22 mouse cellular contexts compared by ENCODE assay signal in the genomic region with DNA sequence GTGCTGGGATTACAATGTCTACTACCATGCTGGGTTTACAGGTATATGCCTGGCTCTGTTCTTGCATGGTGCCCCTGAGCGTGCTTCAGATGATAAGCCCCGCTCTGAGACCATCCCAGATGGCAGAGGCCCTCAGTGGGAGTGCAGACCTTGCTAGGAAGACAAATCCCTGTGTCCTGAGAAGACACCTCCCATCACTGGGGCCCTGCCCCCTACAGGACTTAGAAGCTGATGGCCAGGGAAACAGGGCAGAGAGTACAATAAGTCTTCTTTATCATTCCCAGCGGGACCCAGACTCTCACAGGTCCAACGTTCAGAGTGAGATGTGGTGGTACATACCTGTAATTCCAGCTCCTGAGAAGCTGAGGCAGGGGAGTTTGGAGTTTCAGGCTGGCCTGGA. TPM values are rescaled to one million over a fixed set of nuclear protein-coding genes. Genes with fewer than 3 reads are reported as not detected.
DNase-seq lines count a peak whose midpoint lies in the region; ATAC-seq and TF ChIP-seq lines count a peak whose summit lies in the region.
"Had no signal": no experiment of that assay in that cellular context is flagged by ENCODE, and none has a peak within 500 bp of the region (broad histone marks: within the 10 kb centered on the region; RNA-seq: fewer than 3 reads in every experiment).

No protein-coding gene starts in this region.

- peak overlapping the region; percentile 14 for H3K4me3 ChIP-seq in erythroblast, embryonic 14.5 days (replicated peaks)
- H3K4me3 ChIP-seq in midbrain, embryonic 10.5 days = no peak overlapping the region
- no peak overlapping the region for H3K4me3 ChIP-seq in midbrain, embryonic 11.5 days (ENCODE audit: low read depth, low read length)
- no peak overlapping the region for H3K4me3 ChIP-seq in liver, embryonic 13.5 days (replicated peaks)
- no peak overlapping the region for H3K4me3 ChIP-seq in stomach, postnatal 0 days (ENCODE audit: low read depth, low read length)
- H3K4me3 ChIP-seq: limb, embryonic 12.5 days; neural tube, embryonic 15.5 days had no signal

- 59% methylated on average over 4 of the region's 4 CpGs for WGBS in midbrain, embryonic 10.5 days
- WGBS in midbrain, embryonic 11.5 days = 51% methylated on average over 4 of the region's 4 CpGs
- 45% methylated on average over 4 of the region's 4 CpGs for WGBS in liver, embryonic 13.5 days (ENCODE audit: insufficient replicate concordance)
- WGBS in stomach, postnatal 0 days = 49% methylated on average over 4 of the region's 4 CpGs

- H3K9ac ChIP-seq in midbrain, embryonic 11.5 days (ENCODE audit: low read length) = no peak overlapping the region
- H3K9ac ChIP-seq in liver, embryonic 13.5 days = 0 out of 2 replicates have a peak overlapping the region, but pooled peaks have one; percentile 8
- no peak overlapping the region for H3K9ac ChIP-seq in stomach, postnatal 0 days (ENCODE audit: low read length)
- H3K9ac ChIP-seq: limb, embryonic 12.5 days; neural tube, embryonic 15.5 days had no signal

- H3K4me1 ChIP-seq in erythroblast, embryonic 14.5 days (ENCODE audit: control insufficient read depth) = peaks cover 51% of the 10 kb centered on the region
- H3K4me1 ChIP-seq in midbrain, embryonic 10.5 days = peaks cover 17% of the 10 kb centered on the region
- peaks cover 2% of the 10 kb centered on the region; the same call in 1 of the 2 replicates for H3K4me1 ChIP-seq in midbrain, embryonic 11.5 days (ENCODE audit: control insufficient read depth, insufficient read depth, low read length)
- H3K4me1 ChIP-seq in liver, embryonic 13.5 days (replicated peaks) = peaks cover 36% of the 10 kb centered on the region
- H3K4me1 ChIP-seq in stomach, postnatal 0 days (replicated peaks; ENCODE audit: control insufficient read depth, insufficient read depth) = no peaks in the 10 kb centered on the region
- H3K4me1 ChIP-seq: neural tube, embryonic 15.5 days had no signal

- no peaks in the 10 kb centered on the region for H3K27me3 ChIP-seq in erythroblast, embryonic 14.5 days (ENCODE audit: control insufficient read depth)
- no peaks in the 10 kb centered on the region; the same call in 1 of the 2 replicates for H3K27me3 ChIP-seq in midbrain, embryonic 10.5 days (ENCODE audit: low read depth, poor library complexity, severe bottlenecking)
- no peaks in the 10 kb centered on the region for H3K27me3 ChIP-seq in midbrain, embryonic 11.5 days (ENCODE audit: control insufficient read depth, insufficient read depth, low read length)
- H3K27me3 ChIP-seq in liver, embryonic 13.5 days = peaks cover 7% of the 10 kb centered on the region; the same call in 1 of the 2 replicates
- H3K27me3 ChIP-seq in stomach, postnatal 0 days (ENCODE audit: control insufficient read depth, insufficient read depth, low read length) = no peaks in the 10 kb centered on the region
- H3K27me3 ChIP-seq: CH12.LX; limb, embryonic 12.5 days; neural tube, embryonic 15.5 days had no signal

- no peak for TF ChIP-seq EP300 in stomach, postnatal 0 days (optimal IDR thresholded peaks at IDR 0.05)

- no peaks in the 10 kb centered on the region for H3K9me3 ChIP-seq in erythroblast, embryonic 14.5 days (ENCODE audit: control insufficient read depth, low read length)
- H3K9me3 ChIP-seq in midbrain, embryonic 10.5 days (replicated peaks) = no peaks in the 10 kb centered on the region
- no peaks in the 10 kb centered on the region for H3K9me3 ChIP-seq in midbrain, embryonic 11.5 days (ENCODE audit: control insufficient read depth, low read length)
- H3K9me3 ChIP-seq in liver, embryonic 13.5 days (replicated peaks) = no peaks in the 10 kb centered on the region
- no peaks in the 10 kb centered on the region for H3K9me3 ChIP-seq in stomach, postnatal 0 days (ENCODE audit: control insufficient read depth, low read length)
- H3K9me3 ChIP-seq: limb, embryonic 12.5 days; neural tube, embryonic 15.5 days had no signal

- TF ChIP-seq CTCF in stomach, postnatal 0 days (IDR thresholded peaks at IDR 0.05; ENCODE audit: low read depth) = 0 out of 2 replicates have a peak, but pooled peaks have one; percentile 5

- H3K27ac ChIP-seq in midbrain, embryonic 10.5 days (replicated peaks) = peak overlapping the region; percentile 50; the same call in 1 of the 2 replicates
- H3K27ac ChIP-seq in midbrain, embryonic 11.5 days (ENCODE audit: low read depth, low read length) = no peak overlapping the region
- H3K27ac ChIP-seq in liver, embryonic 13.5 days = peak overlapping the region; percentile 35; the same call in 1 of the 2 replicates
- peak overlapping the region; percentile 71 for H3K27ac ChIP-seq in stomach, postnatal 0 days (replicated peaks)
- H3K27ac ChIP-seq: limb, embryonic 12.5 days; neural tube, embryonic 15.5 days had no signal

- no peak for DNase-seq in midbrain, embryonic 10.5 days (ENCODE audit: low spot score)
- DNase-seq in midbrain, embryonic 11.5 days (ENCODE audit: low spot score, missing footprints) = no peak
- no peak for DNase-seq in liver, embryonic 13.5 days
- no peak for DNase-seq in stomach, postnatal 0 days (ENCODE audit: low spot score)
- DNase-seq in natural killer cell, adult 2 months (ENCODE audit: low spot score in 2 of 2) = no peak
- DNase-seq in cerebellum, adult 9-10 months = no peak
- DNase-seq: adrenal gland, adult 8-10 months; cerebellum, adult 11-12 months; gastrocnemius, postnatal 36 days; kidney, adult 18-20 months; right cerebral cortex, postnatal 4 days; thymus, postnatal 25 days had no signal

- ATAC-seq in erythroblast, adult 5-6 weeks (replicated peaks; ENCODE audit: low FRiP score, poor library complexity, severe bottlenecking) = no peak
- ATAC-seq in midbrain, embryonic 11.5 days (ENCODE audit: low FRiP score) = no peak
- ATAC-seq in liver, embryonic 13.5 days (ENCODE audit: low read depth) = peak; percentile 47
- no peak for ATAC-seq in stomach, postnatal 0 days (ENCODE audit: low FRiP score, low TSS enrichment)

- no peaks in the 10 kb centered on the region for H3K36me3 ChIP-seq in erythroblast, embryonic 14.5 days (ENCODE audit: control insufficient read depth)
- H3K36me3 ChIP-seq in midbrain, embryonic 10.5 days = no peaks in the 10 kb centered on the region
- H3K36me3 ChIP-seq in midbrain, embryonic 11.5 days (ENCODE audit: control insufficient read depth, insufficient read depth, low read length) = no peaks in the 10 kb centered on the region
- no peaks in the 10 kb centered on the region for H3K36me3 ChIP-seq in liver, embryonic 13.5 days
- H3K36me3 ChIP-seq in stomach, postnatal 0 days (ENCODE audit: control insufficient read depth, insufficient read depth, low read length) = no peaks in the 10 kb centered on the region
- H3K36me3 ChIP-seq: limb, embryonic 12.5 days; neural tube, embryonic 15.5 days had no signal

- no peak overlapping the region for H3K4me2 ChIP-seq in midbrain, embryonic 11.5 days
- H3K4me2 ChIP-seq in liver, embryonic 13.5 days = peak overlapping the region; percentile 36
- no peak overlapping the region for H3K4me2 ChIP-seq in stomach, postnatal 0 days (replicated peaks; ENCODE audit: low read depth)
- H3K4me2 ChIP-seq: limb, embryonic 12.5 days; neural tube, embryonic 15.5 days had no signal

RNA-seq across cellular contexts. Expression of gene Gpr37l1, which starts 37.8 kb away (rescaled TPM):
- not detected in 2 replicates for polyA plus RNA-seq in erythroblast, embryonic 14.5 days (2012)
- 1.0 TPM in 1 of 2 replicates, not detected in the other for total RNA-seq in erythroblast, adult 5-6 weeks (2015; ENCODE audit: low replicate concordance)
- not detected in 2 replicates for total RNA-seq in erythroblast, adult 5-6 weeks (2017; ENCODE audit: low replicate concordance)
- polyA plus RNA-seq in midbrain, embryonic 10.5 days (2016; fragmentation: Nextera tagmentation; extraction: Ambion mirVana) = not detected in 2 replicates
- polyA plus RNA-seq in midbrain, embryonic 11.5 days (2014; fragmentation: Nextera tagmentation; extraction: Ambion mirVana) = not detected in 2 replicates
- polyA plus RNA-seq in liver, embryonic 13.5 days (2015; fragmentation: Nextera tagmentation; extraction: Ambion mirVana) = not detected in 2 replicates
- 3.1 and 3.4 TPM in 2 replicates for polyA plus RNA-seq in stomach, postnatal 0 days (2015; fragmentation: Nextera tagmentation; extraction: Ambion mirVana)
- total RNA-seq: CH12.LX; megakaryocyte, adult 5-6 weeks had no signal
- polyA plus RNA-seq: heart, embryonic 14.5 days; hindbrain, embryonic 11.5 days; limb, embryonic 12.5 days; lung, embryonic 16.5 days had no signal

RNA-seq across cellular contexts. Expression of gene Elf3, which starts 53.1 kb away (rescaled TPM):
- not detected in 2 replicates for polyA plus RNA-seq in erythroblast, embryonic 14.5 days (2012)
- not detected in 2 replicates for total RNA-seq in erythroblast, adult 5-6 weeks (2015; ENCODE audit: low replicate concordance)
- total RNA-seq in erythroblast, adult 5-6 weeks (2017; ENCODE audit: low replicate concordance) = not detected in 2 replicates
- 0.77 and 1.6 TPM in 2 replicates for polyA plus RNA-seq in midbrain, embryonic 10.5 days (2016; fragmentation: Nextera tagmentation; extraction: Ambion mirVana)
- 0.21 and 0.42 TPM in 2 replicates for polyA plus RNA-seq in midbrain, embryonic 11.5 days (2014; fragmentation: Nextera tagmentation; extraction: Ambion mirVana)
- polyA plus RNA-seq in liver, embryonic 13.5 days (2015; fragmentation: Nextera tagmentation; extraction: Ambion mirVana) = 1.2 and 1.5 TPM in 2 replicates
- polyA plus RNA-seq in stomach, postnatal 0 days (2015; fragmentation: Nextera tagmentation; extraction: Ambion mirVana) = 152 and 162 TPM in 2 replicates
- total RNA-seq: gastrocnemius, postnatal 36 days; layer of hippocampus, adult 8-10 months; megakaryocyte, adult 5-6 weeks had no signal

RNA-seq across cellular contexts. Expression of gene Arl8a, which starts 58.6 kb away (rescaled TPM):
- polyA plus RNA-seq in erythroblast, embryonic 14.5 days (2012) = 2.0 and 2.1 TPM in 2 replicates
- total RNA-seq in erythroblast, adult 5-6 weeks (2015; ENCODE audit: low replicate concordance) = 22.3 and 23.4 TPM in 2 replicates
- 7.2 and 11.9 TPM in 2 replicates for total RNA-seq in erythroblast, adult 5-6 weeks (2017; ENCODE audit: low replicate concordance)
- polyA plus RNA-seq in midbrain, embryonic 10.5 days (2016; fragmentation: Nextera tagmentation; extraction: Ambion mirVana) = 46.5 and 67.6 TPM in 2 replicates
- 61.3 and 72.2 TPM in 2 replicates for polyA plus RNA-seq in midbrain, embryonic 11.5 days (2014; fragmentation: Nextera tagmentation; extraction: Ambion mirVana)
- 8.9 and 10.5 TPM in 2 replicates for polyA plus RNA-seq in liver, embryonic 13.5 days (2015; fragmentation: Nextera tagmentation; extraction: Ambion mirVana)
- 42.2 and 43.9 TPM in 2 replicates for polyA plus RNA-seq in stomach, postnatal 0 days (2015; fragmentation: Nextera tagmentation; extraction: Ambion mirVana)

Comparison
In these comparisons a context has a peak if more than half of its experiments do, and no peak if none do; other contexts are left out.
1. RNA of gene Elf3, which starts 53.1 kb away (polyA plus RNA-seq): 152 to 162 TPM in stomach, postnatal 0 days; 0.77 to 1.6 TPM in midbrain, embryonic 10.5 days, 1.2 to 1.5 TPM in liver, embryonic 13.5 days, 0.21 to 0.42 TPM in midbrain, embryonic 11.5 days and not detected in erythroblast, embryonic 14.5 days; every median in the first group is over 10 times any median in the second.